Mouse (Mus musculus): Measurements from ENCODE around the gene Ak1. TPM values are rescaled to one million over a fixed set of nuclear protein-coding genes. Genes with fewer than 3 reads are reported as not detected.

Ak1 gene
- polyA plus RNA-seq, 1 experiment from 2014 or later: 1.3 TPM

DNA sequence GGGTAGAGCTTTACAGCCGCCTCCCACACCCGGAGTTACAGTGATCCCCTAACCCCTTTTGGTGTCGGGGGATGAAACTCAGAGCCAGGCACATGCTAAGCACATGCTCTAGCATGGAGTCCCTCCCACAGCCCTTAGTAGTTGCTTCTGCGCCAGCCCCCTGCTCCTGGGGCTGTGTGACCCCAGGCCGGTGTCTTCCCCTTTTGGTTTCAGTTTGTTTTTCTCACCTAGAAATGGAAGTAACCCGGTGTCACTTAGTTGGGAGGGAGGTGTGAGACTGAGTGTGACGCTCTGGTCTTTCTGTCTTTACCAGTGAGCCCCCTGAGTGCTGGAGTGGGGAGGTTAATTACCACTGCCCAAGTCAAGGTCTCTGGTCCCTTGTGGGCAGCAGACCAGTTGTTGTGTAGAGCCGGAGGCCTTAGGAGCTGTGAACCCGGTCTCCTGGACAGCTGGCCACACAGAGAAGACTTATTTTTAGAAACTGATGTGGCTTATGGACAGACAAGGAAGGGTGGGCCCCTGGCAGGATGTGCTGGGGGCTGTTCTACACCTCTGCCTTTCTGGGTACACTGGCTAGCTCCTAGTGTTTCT lies 33.7 kb upstream of the Ak1 start:
- DNase-seq (peak; percentile 46), ATAC-seq (peak; percentile 17; the same call in 1 of the 2 replicates)
- Histone ChIP-seq H3K36me3 (replicated peaks; ENCODE audit: insufficient read depth, low read length) (no peaks in the 10 kb centered on the region), H3K4me1 (ENCODE audit: insufficient read depth) (peaks cover 23% of the 10 kb centered on the region), H3K4me3 (ENCODE audit: low read depth, low read length) (peak overlapping the region; percentile 63), H3K27me3 (ENCODE audit: insufficient read depth, low read length) (0 out of 2 replicates have a peak, but pooled peaks cover 4% of the 10 kb centered on the region), H3K4me2 (ENCODE audit: low read depth, low read length) (peak overlapping the region; percentile 92), H3K27ac (ENCODE audit: low read depth) (peak overlapping the region; percentile 56), H3K9ac (replicated peaks) (peak overlapping the region; percentile 68), H3K9me3 (ENCODE audit: low read length) (no peaks in the 10 kb centered on the region)
- TF ChIP-seq CTCF (IDR thresholded peaks at IDR 0.05; ENCODE audit: low read depth) (no peak), EP300 (IDR thresholded peaks at IDR 0.05; ENCODE audit: low read depth) (no peak)
- 12% methylated on average over 9 of the region's 9 CpGs for WGBS (ENCODE audit: insufficient replicate concordance)

DNA sequence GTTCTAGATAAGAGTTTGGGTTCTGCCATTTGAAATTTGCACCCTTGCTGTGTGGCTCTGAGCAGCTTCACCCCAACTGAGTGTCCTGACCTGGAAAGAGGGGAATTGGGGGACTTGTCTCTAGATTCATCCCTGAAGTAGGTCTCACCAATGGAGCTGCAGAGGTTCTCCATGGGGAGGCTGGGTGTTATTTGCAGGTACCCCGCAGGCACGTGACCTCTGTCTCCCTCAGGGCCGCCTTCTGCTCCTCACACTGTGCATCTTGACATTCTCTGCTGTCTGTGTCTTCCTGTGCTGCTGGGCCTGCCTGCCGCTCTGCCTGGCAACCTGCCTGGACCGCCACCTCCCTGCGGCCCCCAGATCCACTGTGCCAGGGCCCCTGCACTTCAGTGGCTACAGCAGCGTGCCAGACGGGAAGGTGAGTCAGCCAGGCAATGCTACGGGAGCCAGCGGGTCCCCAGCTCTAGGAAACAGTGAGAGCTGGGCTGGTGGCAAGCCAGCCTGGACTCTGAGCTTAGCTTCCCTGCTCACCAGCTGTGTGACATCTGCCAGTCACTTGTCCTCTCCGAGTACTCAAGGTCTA lies 32.3 kb upstream of the Ak1 start:
- Histone ChIP-seq H3K27me3 (ENCODE audit: insufficient read depth, low read length) (no peaks in the 10 kb centered on the region), H3K36me3 (replicated peaks; ENCODE audit: insufficient read depth, low read length) (no peaks in the 10 kb centered on the region), H3K27ac (ENCODE audit: low read depth) (no peak overlapping the region), H3K4me1 (ENCODE audit: insufficient read depth) (peaks cover 17% of the 10 kb centered on the region), H3K9ac (replicated peaks) (no peak overlapping the region), H3K4me3 (ENCODE audit: low read depth, low read length) (no peak overlapping the region), H3K4me2 (ENCODE audit: low read depth, low read length) (no peak overlapping the region), H3K9me3 (ENCODE audit: low read length) (no peaks in the 10 kb centered on the region)
- 74% methylated on average over 11 of the region's 11 CpGs for WGBS (ENCODE audit: insufficient replicate concordance)
- TF ChIP-seq CTCF (IDR thresholded peaks at IDR 0.05; ENCODE audit: low read depth) (no peak), EP300 (IDR thresholded peaks at IDR 0.05; ENCODE audit: low read depth) (no peak)
- ATAC-seq: no peak
- DNase-seq: no peak

DNA sequence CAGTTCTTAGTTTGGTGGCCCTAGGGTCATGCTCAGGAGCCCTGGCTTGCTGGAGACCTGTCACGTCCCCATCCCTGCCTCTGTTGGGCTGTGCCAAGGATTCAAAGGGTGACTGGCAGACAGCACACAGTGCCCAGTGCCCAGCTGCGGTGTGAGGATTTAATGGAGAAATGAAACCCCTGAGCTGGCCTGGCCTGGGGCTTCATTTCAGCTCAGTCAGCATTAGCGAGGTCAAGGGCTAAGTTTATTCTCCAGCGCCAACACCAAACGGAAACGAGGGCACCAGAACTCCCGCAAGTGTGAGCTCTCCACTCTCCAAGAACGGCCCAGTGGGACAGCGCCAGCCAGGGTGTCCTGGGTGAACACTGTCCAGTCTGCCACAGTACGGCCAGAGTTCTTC lies 31.3 kb upstream of the Ak1 start:
- DNase-seq (no peak), ATAC-seq (no peak)
- Histone ChIP-seq H3K4me2 (ENCODE audit: low read depth, low read length) (no peak overlapping the region), H3K4me3 (ENCODE audit: low read depth, low read length) (no peak overlapping the region), H3K9me3 (ENCODE audit: low read length) (no peaks in the 10 kb centered on the region), H3K4me1 (ENCODE audit: insufficient read depth) (peaks cover 17% of the 10 kb centered on the region), H3K9ac (replicated peaks) (no peak overlapping the region), H3K27ac (ENCODE audit: low read depth) (no peak overlapping the region), H3K27me3 (ENCODE audit: insufficient read depth, low read length) (no peaks in the 10 kb centered on the region), H3K36me3 (replicated peaks; ENCODE audit: insufficient read depth, low read length) (no peaks in the 10 kb centered on the region)
- TF ChIP-seq CTCF (IDR thresholded peaks at IDR 0.05; ENCODE audit: low read depth): no peak
- TF ChIP-seq EP300 (IDR thresholded peaks at IDR 0.05; ENCODE audit: low read depth): no peak
- WGBS (ENCODE audit: insufficient replicate concordance): 79% methylated on average over 10 of the region's 10 CpGs

DNA sequence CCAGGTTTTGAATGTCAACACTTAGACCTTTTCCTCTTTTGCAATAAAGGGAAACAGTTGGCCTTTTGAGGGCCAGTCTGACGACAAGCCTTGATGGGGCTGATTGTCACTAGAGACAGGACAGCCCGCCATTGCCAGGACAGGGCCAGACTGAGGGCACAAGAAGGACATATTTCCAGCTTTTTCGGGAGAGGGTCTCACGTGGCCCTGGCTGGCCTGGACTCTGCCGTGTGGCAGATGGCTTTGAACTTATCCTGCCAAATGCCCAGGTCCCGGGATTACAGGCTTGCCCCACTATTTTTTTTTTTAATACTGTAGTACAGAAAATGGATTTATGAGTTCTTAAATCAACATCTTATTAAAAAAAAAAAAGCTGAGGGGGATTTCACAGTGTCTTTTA lies 30.3 kb upstream of the Ak1 start:
- Histone ChIP-seq H3K27ac (ENCODE audit: low read depth) (no peak overlapping the region), H3K9ac (replicated peaks) (no peak overlapping the region), H3K27me3 (ENCODE audit: insufficient read depth, low read length) (no peaks in the 10 kb centered on the region), H3K4me3 (ENCODE audit: low read depth, low read length) (no peak overlapping the region), H3K4me1 (ENCODE audit: insufficient read depth) (peaks cover 17% of the 10 kb centered on the region), H3K4me2 (ENCODE audit: low read depth, low read length) (no peak overlapping the region), H3K9me3 (ENCODE audit: low read length) (no peaks in the 10 kb centered on the region), H3K36me3 (replicated peaks; ENCODE audit: insufficient read depth, low read length) (no peaks in the 10 kb centered on the region)
- ATAC-seq (no peak), DNase-seq (no peak)
- TF ChIP-seq EP300 (IDR thresholded peaks at IDR 0.05; ENCODE audit: low read depth) (no peak), CTCF (IDR thresholded peaks at IDR 0.05; ENCODE audit: low read depth) (no peak)
- 70% methylated on average over 6 of the region's 6 CpGs for WGBS (ENCODE audit: insufficient replicate concordance)

DNA sequence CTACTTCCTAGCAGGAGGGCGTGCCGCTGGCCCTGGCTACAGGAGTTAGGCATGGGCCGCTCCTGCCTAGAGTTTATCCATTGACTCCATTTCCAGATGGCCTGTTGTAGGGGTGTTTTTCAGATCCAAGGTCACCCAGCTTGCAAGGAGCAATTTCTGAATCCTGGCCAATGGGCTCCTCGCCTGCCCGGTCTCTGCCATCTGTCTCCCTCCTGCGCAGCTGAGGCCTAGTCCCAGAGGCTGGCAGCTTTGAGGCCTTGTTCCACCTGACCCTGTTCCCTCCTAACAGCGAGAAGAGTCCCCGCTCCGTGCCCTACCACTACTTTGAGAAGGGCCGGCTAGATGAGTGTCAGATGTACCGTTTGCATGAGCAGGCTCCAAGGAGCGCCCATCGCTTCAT lies 24.8 kb upstream of the Ak1 start:
- Histone ChIP-seq H3K9me3 (ENCODE audit: low read length) (no peaks in the 10 kb centered on the region), H3K27me3 (ENCODE audit: insufficient read depth, low read length) (no peaks in the 10 kb centered on the region), H3K9ac (replicated peaks) (no peak overlapping the region), H3K4me3 (ENCODE audit: low read depth, low read length) (no peak overlapping the region), H3K27ac (ENCODE audit: low read depth) (no peak overlapping the region), H3K4me2 (ENCODE audit: low read depth, low read length) (no peak overlapping the region), H3K36me3 (replicated peaks; ENCODE audit: insufficient read depth, low read length) (0 out of 2 replicates have a peak, but pooled peaks cover 3% of the 10 kb centered on the region), H3K4me1 (ENCODE audit: insufficient read depth) (0 out of 2 replicates have a peak, but pooled peaks cover 2% of the 10 kb centered on the region)
- no peak for TF ChIP-seq CTCF (IDR thresholded peaks at IDR 0.05; ENCODE audit: low read depth)
- no peak for TF ChIP-seq EP300 (IDR thresholded peaks at IDR 0.05; ENCODE audit: low read depth)
- WGBS (ENCODE audit: insufficient replicate concordance): 86% methylated on average over 13 of the region's 13 CpGs
- ATAC-seq: no peak
- DNase-seq: no peak

DNA sequence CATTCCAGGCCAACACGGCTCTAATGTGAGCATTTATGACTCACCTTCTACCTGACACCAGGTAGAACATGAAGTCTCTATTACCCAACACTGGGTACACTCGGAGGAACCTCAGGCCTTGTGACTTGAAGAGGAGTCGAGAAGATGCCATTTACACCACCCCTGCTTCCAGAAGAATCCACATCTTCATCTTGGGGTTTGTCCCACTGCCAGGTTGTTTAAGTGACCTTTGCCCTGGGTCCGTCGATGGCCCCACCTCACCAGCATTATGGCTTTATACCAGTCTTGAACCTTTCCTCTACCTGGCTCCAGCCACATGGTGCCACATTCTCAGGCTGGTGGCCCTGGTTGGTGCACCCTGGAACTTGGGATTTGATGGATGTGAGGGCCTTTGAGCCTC lies 24.3 kb upstream of the Ak1 start:
- Histone ChIP-seq H3K27me3 (ENCODE audit: insufficient read depth, low read length) (no peaks in the 10 kb centered on the region), H3K36me3 (replicated peaks; ENCODE audit: insufficient read depth, low read length) (0 out of 2 replicates have a peak, but pooled peaks cover 3% of the 10 kb centered on the region), H3K9ac (replicated peaks) (no peak overlapping the region), H3K4me2 (ENCODE audit: low read depth, low read length) (no peak overlapping the region), H3K4me3 (ENCODE audit: low read depth, low read length) (no peak overlapping the region), H3K4me1 (ENCODE audit: insufficient read depth) (peaks cover 6% of the 10 kb centered on the region; the same call in 1 of the 2 replicates), H3K27ac (ENCODE audit: low read depth) (no peak overlapping the region), H3K9me3 (ENCODE audit: low read length) (no peaks in the 10 kb centered on the region)
- DNase-seq (no peak), ATAC-seq (no peak)
- 80% methylated on average over 5 of the region's 5 CpGs for WGBS (ENCODE audit: insufficient replicate concordance)
- TF ChIP-seq EP300 (IDR thresholded peaks at IDR 0.05; ENCODE audit: low read depth): no peak
- TF ChIP-seq CTCF (IDR thresholded peaks at IDR 0.05; ENCODE audit: low read depth): no peak
